Mouse (Mus musculus) brain, adult 2 months (tissue): ENCODE measurements at regions not wholly inside any gene's neighbourhood (a gene's known extent, or its start where the extent isn't known, plus 50 kb on each side); places are given as distances from the start of the nearest gene placed in this dataset.

Source experiments
- DNase-seq: peaks from one replicate; pipeline ENCODE4 v3.0.0; 2011; ENCODE audit warnings: low read depth, low spot score

GRCm38 (mm10) chr12:82115766-82116165 lies 53.4 kb upstream of the Sipa1l1 start:
- DNase-seq, result no peak
